Mouse (Mus musculus) retina, embryonic 14.5 days (tissue): ENCODE measurements around the gene Sept9.

ENCODE experiments used
- DNase-seq: peaks from one replicate; pipeline ENCODE4 v3.0.0-alpha.2; 2015; ENCODE audit warnings: low spot score

Sept9 gene

GRCm38 (mm10) chr11:117222899-117223298 lies 23.4 kb downstream of the Sept9 start:
- DNase-seq = no peak

GRCm38 (mm10) chr11:117224804-117225203 lies 25.3 kb downstream of the Sept9 start:
- no peak for DNase-seq

GRCm38 (mm10) chr11:117225531-117226213 lies 26.2 kb downstream of the Sept9 start:
- no peak for DNase-seq

GRCm38 (mm10) chr11:117226214-117226535 lies 26.7 kb downstream of the Sept9 start:
- no peak for DNase-seq

GRCm38 (mm10) chr11:117228139-117228538 lies 28.7 kb downstream of the Sept9 start:
- DNase-seq = no peak

GRCm38 (mm10) chr11:117231551-117231950 lies 32.1 kb downstream of the Sept9 start:
- no peak for DNase-seq

- DNase-seq = no peak
These were observed 32.6 kb downstream of the Sept9 start for GRCm38 (mm10) chr11:117232032-117232431.

- no peak for DNase-seq
These were observed 33.5 kb downstream of the Sept9 start for GRCm38 (mm10) chr11:117232886-117233458.

- DNase-seq = no peak
These were observed 34.4 kb downstream of the Sept9 start for GRCm38 (mm10) chr11:117233818-117234217.

- no peak for DNase-seq
These were observed 35.8 kb downstream of the Sept9 start for GRCm38 (mm10) chr11:117235086-117235897.

- no peak for DNase-seq
These were observed 36.5 kb downstream of the Sept9 start for GRCm38 (mm10) chr11:117235898-117236459.

GRCm38 (mm10) chr11:117238169-117238568 lies 38.7 kb downstream of the Sept9 start:
- DNase-seq = peak; percentile 97

GRCm38 (mm10) chr11:117239617-117240016 lies 40.2 kb downstream of the Sept9 start:
- no peak for DNase-seq

- no peak for DNase-seq
These were observed 40.9 kb downstream of the Sept9 start for GRCm38 (mm10) chr11:117240322-117240721.

GRCm38 (mm10) chr11:117240861-117241738 lies 41.6 kb downstream of the Sept9 start:
- DNase-seq = no peak

- no peak for DNase-seq
These were observed 43.1 kb downstream of the Sept9 start for GRCm38 (mm10) chr11:117242339-117243084.

GRCm38 (mm10) chr11:117243536-117244290 lies 44.3 kb downstream of the Sept9 start:
- no peak for DNase-seq

GRCm38 (mm10) chr11:117245041-117245725 lies 45.7 kb downstream of the Sept9 start:
- no peak for DNase-seq

- DNase-seq = no peak
These were observed 46.4 kb downstream of the Sept9 start for GRCm38 (mm10) chr11:117245846-117246245.

GRCm38 (mm10) chr11:117246286-117246685 lies 46.8 kb downstream of the Sept9 start:
- DNase-seq = no peak
